Mouse (Mus musculus): ENCODE results near the gene Hltf.
"Not testable (repeated sequence)": the region's sequence is repeated elsewhere in the genome, so short reads cannot be mapped to it uniquely, and the experiment has no call there.

The Hltf gene

GRCm38 (mm10) chr3:20057306-20058196 is at the start of gene Hltf:
Gene Hltf (plus strand): TSS chr3:20057811.
- DNase-seq (ENCODE audit: low read depth, low spot score), result peak; percentile 96

DNA sequence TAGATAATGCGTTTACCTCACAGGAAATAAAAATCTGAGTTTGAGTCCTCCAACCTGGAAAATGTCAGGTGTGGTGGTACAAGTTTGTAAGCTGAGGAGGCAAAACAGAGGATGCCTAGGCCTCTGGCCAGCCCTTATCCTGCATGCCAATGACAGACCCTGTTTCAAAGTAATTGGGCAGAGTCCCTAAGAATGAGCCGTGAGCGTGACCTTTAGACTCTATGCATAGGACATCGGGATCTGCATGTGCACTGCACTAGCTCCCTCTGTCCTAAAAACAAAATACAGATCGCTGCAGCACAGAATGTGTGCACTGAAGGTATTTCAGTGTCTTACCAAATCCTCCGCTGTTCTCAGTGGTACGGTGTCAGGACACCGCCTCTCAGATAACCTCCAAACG is 47.1 kb upstream of the Hltf start:
- DNase-seq (ENCODE audit: low read depth, low spot score), result no peak

DNA sequence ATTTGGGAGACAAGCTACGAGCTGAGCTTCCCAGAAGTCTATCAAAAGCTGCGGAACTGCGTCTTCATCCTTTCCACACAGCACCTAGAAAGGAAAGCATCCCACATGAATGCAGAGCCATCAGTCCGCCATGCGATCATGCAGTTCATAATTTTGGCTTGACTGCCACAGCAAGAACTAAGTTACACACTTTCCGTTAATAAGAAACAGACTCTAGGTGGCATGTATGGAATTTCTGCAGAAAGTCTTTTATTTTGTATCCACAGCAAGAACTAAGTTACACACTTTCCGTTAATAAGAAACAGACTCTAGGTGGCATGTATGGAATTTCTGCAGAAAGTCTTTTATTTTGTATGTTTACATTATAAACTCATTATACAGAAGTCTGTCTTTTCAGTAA is 46.7 kb upstream of the Hltf start:
- not testable (repeated sequence) for DNase-seq (ENCODE audit: low read depth, low spot score)

DNA sequence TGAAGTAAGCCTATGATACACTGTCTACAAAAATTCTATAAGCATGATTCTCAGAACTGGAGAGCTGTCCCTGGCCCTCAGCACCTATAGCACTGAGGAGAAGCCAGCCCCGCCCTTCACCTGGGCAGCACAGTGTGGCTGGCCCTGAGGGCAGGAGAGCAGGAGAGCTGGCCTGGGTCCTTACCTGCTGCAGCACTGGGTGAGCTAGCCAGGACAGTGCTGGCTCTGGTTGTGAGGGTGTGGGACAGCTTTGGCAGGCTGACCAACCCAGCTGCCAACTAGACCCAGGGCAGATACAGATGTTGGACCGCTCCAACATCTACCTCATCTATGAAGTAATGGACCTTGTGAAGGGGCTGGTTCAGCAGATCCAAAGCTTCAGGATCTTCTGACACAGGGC is 43.2 kb upstream of the Hltf start:
- no peak for DNase-seq (ENCODE audit: low read depth, low spot score)

DNA sequence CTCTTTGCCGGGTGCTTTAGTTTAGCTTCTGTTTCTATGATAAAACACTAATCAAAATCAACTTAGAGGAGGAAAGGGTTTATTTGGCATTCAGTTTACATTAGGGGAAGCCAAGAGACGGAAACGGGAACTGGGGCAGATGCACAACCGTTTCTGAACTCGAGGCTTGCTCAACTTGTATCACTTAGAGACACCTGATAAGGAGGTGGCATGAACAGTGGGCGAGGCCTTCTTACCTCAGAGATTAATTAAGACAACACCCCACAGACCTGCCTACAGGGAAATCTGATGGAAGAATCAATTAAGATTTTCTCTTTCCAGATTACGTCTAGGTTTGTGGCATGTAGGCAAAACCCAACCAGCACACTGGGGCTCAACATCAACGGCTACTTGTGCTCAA is 39.5 kb upstream of the Hltf start:
- DNase-seq (ENCODE audit: low read depth, low spot score), result no peak

GRCm38 (mm10) chr3:20023832-20024231 is 33.8 kb upstream of the Hltf start:
- no peak for DNase-seq (ENCODE audit: low read depth, low spot score)

GRCm38 (mm10) chr3:20026481-20026880 is 31.1 kb upstream of the Hltf start:
- DNase-seq (ENCODE audit: low read depth, low spot score), result no peak

DNA sequence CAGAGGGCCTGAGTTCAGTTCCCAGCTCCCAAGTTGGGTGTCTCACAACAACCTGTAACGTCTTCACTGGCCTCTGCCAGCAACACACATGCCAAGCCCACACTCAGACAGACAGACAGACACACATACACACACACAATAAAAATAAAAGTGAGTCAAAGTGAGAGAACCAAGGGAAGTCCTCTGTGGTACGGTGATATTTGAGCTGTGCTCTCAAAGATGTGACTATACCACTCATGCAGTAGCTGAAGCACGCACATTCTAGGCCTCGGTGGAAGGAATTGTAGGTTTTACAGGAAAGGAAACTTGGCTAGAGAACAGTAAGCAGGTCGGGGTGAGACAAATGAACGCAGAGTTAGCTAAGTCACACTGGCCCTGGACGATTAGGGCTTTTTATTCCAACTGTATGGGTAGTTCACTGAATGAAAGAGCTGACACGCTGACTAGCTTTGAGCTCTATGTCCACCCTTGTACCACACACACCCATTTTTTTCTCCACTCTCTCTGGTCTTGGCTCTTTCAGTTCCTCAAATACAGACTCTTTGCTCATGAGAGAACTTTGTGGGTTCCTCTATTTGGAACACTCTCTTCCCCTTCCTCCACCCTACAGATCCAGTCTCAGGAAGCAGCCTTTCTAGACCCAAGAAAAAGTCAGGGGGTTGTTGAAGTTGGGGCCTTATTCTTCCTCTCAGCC is 30.5 kb upstream of the Hltf start:
- DNase-seq (ENCODE audit: low read depth, low spot score), result no peak

GRCm38 (mm10) chr3:20027788-20028187 is 29.8 kb upstream of the Hltf start:
- DNase-seq (ENCODE audit: low read depth, low spot score), result no peak

DNA sequence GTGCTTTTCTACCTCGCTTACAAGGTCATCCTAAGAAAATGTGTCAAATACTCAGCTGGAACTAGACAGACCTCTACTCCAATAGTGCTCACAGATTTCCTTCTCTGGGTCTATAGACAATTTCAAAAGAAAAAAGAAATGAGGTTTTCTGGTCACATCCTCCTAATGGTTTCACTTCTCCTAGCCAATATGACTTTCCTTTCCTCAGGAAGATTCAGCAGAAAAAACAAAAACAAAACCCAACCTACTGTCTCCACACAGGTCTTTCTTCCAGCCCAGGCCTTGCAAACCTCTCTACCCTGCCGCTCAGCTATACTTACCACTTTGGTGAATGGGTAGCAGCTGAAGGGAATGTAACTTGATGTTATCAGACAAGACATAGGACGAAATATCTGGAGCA is 29.0 kb upstream of the Hltf start:
- no peak for DNase-seq (ENCODE audit: low read depth, low spot score)

DNA sequence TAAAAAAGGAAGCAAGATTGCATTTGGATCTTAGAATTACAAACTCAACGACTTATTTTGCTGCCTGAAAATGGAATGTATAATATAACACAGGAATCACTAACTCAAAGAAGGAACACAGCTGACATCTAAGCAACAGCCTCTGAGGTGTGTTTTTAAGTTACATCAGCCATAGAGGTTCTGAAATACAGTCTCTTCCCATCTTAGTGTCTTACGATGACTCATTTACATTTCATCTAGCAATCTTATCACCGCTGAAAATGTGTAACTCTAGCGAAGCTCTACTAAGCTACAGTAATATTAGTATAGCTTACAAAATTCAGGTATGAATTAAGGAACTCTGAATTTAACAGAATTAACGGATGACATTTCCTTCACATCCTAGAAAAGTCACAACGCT is 26.8 kb upstream of the Hltf start:
- no peak for DNase-seq (ENCODE audit: low read depth, low spot score)

DNA sequence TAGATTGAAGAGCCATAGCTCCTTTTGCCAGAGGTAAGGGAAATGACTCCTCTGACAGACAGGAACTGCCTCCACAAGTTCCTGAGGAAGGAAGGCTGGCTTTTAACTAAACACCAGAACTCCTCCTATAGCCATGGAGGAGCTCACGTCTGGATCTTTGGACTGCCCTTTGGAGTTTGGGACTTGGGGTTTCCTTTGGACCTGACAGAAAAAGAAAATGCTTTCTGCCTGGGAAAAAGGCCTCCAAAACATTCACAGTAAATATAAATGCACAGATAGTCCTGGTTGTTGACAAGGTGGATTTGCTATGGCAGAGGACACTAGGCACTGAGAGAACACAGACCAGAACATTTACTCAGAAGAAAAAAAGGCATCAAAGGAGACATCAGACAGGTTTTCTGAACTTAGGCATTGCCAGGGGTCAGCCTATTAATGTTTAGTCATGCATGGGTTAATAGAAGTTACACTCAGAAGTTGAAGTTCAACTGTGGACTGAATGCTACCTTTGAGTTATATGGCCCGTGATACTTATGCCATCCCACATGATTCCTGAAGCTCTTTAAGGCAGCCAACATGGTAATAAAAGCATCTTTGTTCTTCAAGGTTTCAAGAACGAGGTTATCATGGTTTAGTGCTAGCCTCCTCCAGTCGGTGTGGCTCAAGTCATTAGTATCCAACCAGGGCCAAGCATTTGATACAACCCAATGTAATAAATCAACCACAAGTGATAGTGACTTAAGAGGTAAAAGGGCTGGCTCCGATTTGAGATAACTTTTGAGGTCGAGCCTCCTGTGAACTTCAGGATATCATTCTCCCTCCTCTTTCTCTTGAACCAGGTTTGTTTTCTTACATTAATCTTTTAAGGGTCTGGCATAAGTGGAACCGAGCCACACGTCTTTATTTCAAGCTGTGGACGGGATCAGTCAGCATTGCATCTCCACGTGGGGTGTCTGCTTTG is 23.6 kb upstream of the Hltf start:
- DNase-seq (ENCODE audit: low read depth, low spot score), result no peak

GRCm38 (mm10) chr3:20034719-20035404 is 22.7 kb upstream of the Hltf start, which contains the start of gene Hps3:
Gene Hps3 (minus strand): TSS chr3:20035315.
- DNase-seq (ENCODE audit: low read depth, low spot score), result peak; percentile 91

DNA sequence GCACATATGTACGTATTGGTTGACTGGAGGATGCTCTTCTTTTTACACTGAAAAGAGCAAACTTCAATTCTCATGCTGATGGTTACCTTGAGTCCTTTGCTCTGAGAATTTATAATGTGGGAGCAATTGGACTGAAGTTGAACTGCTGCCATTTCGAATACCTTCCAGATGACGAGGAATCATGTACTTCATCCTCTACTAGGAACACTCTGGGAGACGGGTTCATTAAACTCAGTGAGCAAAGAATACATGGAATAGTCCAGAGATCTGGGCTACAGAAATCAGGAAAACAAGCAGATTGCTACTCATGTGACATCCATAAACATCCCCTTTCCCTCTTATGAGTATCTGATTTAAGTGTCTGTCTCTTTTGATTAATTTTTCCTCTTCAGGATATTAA is 21.5 kb upstream of the Hltf start:
- no peak for DNase-seq (ENCODE audit: low read depth, low spot score)

DNA sequence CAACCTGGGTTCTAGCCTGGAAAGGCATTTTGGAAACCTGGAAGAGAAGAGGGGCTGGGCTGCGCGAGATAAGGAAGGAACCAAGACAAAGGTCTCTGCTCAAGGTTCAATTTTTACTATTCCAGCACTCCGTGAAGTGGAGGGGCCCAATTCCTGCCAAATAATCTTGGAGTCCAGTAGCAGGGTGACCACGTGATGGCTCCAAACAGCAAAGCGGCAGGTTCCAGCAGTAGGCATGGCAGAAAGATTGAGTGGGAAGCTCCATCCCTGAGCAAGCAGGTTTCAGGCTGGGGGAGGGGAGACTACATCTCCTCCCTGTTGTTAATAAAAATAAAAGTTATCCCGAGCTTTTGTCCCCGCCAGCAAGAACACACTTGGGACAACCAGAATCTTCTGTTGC is 16.1 kb upstream of the Hltf start:
- DNase-seq (ENCODE audit: low read depth, low spot score), result not testable (repeated sequence)

DNA sequence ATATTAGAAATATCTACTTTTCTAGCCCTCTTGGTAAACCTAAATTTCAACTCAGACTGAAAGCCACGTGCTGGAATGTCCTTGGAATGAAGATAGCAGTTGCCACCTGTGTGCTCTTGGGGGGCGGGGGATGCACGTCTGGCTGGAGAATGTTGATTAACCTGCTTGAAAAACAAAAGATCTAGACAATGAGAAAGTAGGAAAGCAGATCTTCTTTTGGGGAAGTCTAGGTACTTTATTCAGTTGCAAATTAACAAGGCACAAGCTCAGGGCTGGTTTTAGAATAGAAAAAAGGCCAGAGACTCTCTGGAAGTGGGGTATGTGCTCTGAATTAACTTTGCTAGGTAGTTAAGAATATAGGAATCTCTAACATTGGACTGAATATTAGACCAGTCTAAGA is 12.9 kb upstream of the Hltf start:
- not testable (repeated sequence) for DNase-seq (ENCODE audit: low read depth, low spot score)

GRCm38 (mm10) chr3:20058197-20058541 is 558 bp downstream of the Hltf start:
- no peak for DNase-seq (ENCODE audit: low read depth, low spot score)

GRCm38 (mm10) chr3:20076145-20077053 is 18.8 kb downstream of the Hltf start:
- DNase-seq (ENCODE audit: low read depth, low spot score), result peak; percentile 7

DNA sequence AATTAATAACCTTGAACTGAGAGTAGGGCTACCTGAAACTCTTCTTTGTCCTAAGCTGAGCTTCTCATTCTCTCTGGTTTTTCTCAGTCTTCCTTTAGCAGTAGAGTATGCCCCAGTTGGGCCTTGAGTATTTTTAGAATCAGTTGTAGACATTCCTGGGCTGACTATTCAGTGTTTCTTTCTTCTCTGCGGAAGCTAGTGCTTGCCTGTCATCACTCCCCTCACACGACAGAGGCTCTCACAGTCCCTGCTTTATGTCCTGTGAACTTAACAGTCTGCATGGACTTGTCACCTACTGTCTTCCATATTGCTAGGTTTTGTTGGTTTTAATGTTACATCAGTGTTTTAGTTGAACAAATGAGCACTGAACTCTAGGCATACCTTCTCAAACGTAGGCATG is 24.6 kb downstream of the Hltf start:
- no peak for DNase-seq (ENCODE audit: low read depth, low spot score)

DNA sequence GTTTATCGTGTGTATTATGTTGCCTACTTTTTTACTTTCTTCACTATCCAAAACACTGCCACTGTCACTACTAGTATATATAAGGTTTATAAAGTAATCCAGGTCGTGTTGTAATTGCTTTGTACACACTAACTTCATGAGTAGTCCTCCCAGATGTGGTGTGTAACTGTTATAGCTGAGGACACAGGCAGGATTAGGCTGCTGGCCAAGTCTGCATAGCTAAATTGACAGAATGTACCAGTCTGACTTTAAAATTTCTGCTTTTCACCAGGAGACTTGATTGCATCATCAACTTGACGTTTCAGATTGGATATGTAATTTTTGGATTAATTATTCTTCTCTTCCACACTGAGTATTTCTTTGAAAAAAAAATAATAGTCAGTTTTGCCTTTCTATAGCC is 46.2 kb downstream of the Hltf start:
- no peak for DNase-seq (ENCODE audit: low read depth, low spot score)
